Mouse (Mus musculus): ENCODE data around the gene Gm29554. TPM values are rescaled to one million over a fixed set of nuclear protein-coding genes. Genes with fewer than 3 reads are reported as not detected.

The Gm29554 gene
- polyA plus RNA-seq (2014; fragmentation: Illumina TruSeq; extraction: RNeasy Lipid Tissue Mini Kit (QIAGEN cat#74804); ENCODE audit: insufficient read depth, low read depth, low replicate concordance): not detected

GRCm38 (mm10) chrY:12273632-12274031, at the start of gene Gm29554:
Gene Gm29554, plus strand, starts transcription at chrY:12273932.

Other genes starting within 250 kb of the Gm29554 start
- not detected for gene Gm20812, start 108.0 kb downstream of the Gm29554 start, polyA plus RNA-seq (2014; fragmentation: Illumina TruSeq; extraction: RNeasy Lipid Tissue Mini Kit (QIAGEN cat#74804); ENCODE audit: insufficient read depth, low read depth, low replicate concordance)

Data from lung, adult 10 weeks (tissue).